Mouse (Mus musculus): ENCODE measurements around the gene Flnb. TPM values are rescaled to one million over a fixed set of nuclear protein-coding genes. Genes with fewer than 3 reads are reported as not detected.

The Flnb gene
- polyA plus RNA-seq, 1 experiment from 2014 or later = 22.5 TPM

DNA sequence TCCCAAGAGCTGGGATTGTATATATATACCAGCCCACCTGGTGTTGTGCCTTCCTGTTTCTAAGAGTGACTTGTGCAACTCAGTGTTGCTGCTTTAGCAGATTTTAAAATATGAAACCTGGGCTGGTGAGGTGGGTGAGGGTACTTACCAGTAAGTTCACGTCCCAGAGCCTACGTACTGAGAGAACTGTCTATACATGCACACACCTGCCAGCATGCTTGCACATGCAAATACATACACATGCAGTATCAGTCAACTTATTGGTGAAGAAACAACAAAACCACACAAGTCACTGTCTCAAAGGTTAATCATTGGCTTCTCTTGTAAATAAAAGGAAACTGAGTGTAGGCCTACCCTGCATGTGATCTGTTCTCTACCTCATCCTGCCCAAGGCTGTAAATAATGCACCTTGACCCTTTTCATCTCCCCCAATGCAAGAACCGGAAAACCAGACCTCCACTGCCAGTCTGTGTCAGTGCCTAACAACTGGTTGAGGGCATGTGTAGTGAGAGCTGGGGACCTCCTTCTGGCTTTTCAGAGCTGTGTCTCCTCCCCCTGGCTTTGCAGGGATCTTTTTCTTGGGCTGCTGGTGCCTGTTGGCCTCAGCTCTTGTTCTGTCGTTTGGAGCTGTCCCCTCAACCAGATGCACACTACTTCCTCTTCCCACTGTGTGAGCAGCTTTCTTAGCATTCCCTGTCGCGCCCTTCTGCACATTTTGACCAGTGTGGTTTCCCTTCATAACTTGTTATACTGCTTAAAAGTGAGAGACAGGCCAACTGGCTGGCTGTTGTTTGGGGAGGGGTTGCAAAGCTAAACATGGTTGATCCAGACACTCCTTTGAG, 100.6 kb downstream of the Flnb start:
- Histone ChIP-seq H3K27ac (replicated peaks) (no peak overlapping the region), H3K27me3 (no peaks in the 10 kb centered on the region), H3K36me3 (peaks cover 74% of the 10 kb centered on the region)

DNA sequence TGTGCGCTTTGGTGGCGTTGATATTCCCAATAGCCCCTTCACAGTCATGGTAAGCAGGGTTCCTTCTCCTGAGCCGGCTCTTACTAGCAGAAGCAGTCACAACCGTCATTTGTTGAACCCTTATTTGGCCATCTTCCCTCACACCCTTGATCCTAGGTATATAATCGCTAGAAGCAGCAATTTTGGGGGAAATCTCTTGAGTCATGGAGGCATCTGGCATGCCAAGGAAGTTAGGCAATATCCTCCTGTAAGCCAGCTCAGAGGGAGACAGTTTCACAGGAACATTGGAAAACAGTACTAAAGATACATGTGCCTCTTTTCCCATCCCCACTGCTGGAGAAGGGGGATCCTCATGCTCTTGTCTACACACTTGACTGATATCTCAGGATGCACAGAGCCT, 101.6 kb downstream of the Flnb start:
- Histone ChIP-seq H3K4me3 (no peak overlapping the region), H3K36me3 (peaks cover 81% of the 10 kb centered on the region), H3K9me3 (no peaks in the 10 kb centered on the region), H3K27ac (replicated peaks) (no peak overlapping the region), H3K4me2 (no peak overlapping the region), H3K4me1 (replicated peaks) (no peaks in the 10 kb centered on the region), H3K27me3 (no peaks in the 10 kb centered on the region), H3K9ac (no peak overlapping the region)
- 95% methylated on average over 5 of the region's 5 CpGs for WGBS
- ATAC-seq (ENCODE audit: low FRiP score, low read depth) = no peak

More for the DNA sequence above, 100.6 kb downstream of the Flnb start:
- H3K9ac ChIP-seq = no peak overlapping the region
- no peak overlapping the region for H3K4me2 ChIP-seq
- H3K4me1 ChIP-seq (replicated peaks) = no peaks in the 10 kb centered on the region
- 84% methylated on average over 6 of the region's 6 CpGs for WGBS
- ATAC-seq (ENCODE audit: low FRiP score, low read depth) = no peak
- H3K4me3 ChIP-seq = no peak overlapping the region
- no peaks in the 10 kb centered on the region for H3K9me3 ChIP-seq

DNA sequence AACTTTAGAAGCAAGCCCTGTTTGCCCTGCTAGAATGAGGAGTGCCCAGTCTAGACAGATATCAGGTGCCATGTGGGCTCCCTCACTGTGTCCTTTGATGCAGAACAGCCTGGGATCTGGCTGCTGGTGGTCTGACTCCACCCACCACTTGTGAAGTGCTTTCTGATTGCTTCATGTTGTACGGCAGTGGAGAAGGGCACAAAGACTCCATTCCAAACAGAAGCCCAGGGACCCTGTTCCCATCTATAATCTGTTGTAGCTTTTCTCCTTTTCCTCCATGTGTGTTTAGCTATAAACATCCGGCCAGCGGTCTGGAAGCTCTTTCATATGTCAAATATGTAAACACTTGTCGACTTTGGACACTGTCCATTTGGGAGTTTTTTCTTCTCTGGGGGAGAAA, 102.2 kb downstream of the Flnb start:
- no peaks in the 10 kb centered on the region for H3K4me1 ChIP-seq (replicated peaks)
- H3K27ac ChIP-seq (replicated peaks) = no peak overlapping the region
- no peak for ATAC-seq (ENCODE audit: low FRiP score, low read depth)
- no peaks in the 10 kb centered on the region for H3K27me3 ChIP-seq
- WGBS = 82% methylated on average over 4 of the region's 4 CpGs
- H3K9ac ChIP-seq = no peak overlapping the region
- H3K4me3 ChIP-seq = no peak overlapping the region
- H3K4me2 ChIP-seq = no peak overlapping the region
- peaks cover 79% of the 10 kb centered on the region for H3K36me3 ChIP-seq
- H3K9me3 ChIP-seq = no peaks in the 10 kb centered on the region

DNA sequence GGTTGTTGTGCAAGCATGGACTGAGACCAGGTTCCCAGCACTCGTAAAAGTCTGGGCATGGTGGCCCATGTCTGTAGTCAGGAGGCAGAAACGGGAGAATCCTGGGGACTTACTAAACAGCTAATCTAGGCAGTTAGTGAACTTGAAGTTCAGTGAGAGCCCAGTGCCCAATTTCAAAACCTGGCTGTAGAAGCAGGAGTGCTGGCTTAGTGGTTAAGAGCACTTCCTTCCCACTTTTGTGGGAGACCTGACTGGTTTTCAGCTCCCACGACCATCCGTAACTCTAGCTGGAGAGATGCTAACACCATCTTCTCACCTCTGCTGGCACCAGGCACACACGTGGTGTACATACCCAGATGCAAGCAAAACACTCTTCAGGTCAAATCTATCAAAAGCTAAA, 103.7 kb downstream of the Flnb start:
- no peak overlapping the region for H3K4me2 ChIP-seq
- peaks cover 74% of the 10 kb centered on the region for H3K36me3 ChIP-seq
- H3K27ac ChIP-seq (replicated peaks) = no peak overlapping the region
- no peaks in the 10 kb centered on the region for H3K27me3 ChIP-seq
- no peaks in the 10 kb centered on the region for H3K4me1 ChIP-seq (replicated peaks)
- no peak overlapping the region for H3K9ac ChIP-seq
- ATAC-seq (ENCODE audit: low FRiP score, low read depth) = no peak
- no peaks in the 10 kb centered on the region for H3K9me3 ChIP-seq
- WGBS = 93% methylated on average over 5 of the region's 5 CpGs
- no peak overlapping the region for H3K4me3 ChIP-seq

DNA sequence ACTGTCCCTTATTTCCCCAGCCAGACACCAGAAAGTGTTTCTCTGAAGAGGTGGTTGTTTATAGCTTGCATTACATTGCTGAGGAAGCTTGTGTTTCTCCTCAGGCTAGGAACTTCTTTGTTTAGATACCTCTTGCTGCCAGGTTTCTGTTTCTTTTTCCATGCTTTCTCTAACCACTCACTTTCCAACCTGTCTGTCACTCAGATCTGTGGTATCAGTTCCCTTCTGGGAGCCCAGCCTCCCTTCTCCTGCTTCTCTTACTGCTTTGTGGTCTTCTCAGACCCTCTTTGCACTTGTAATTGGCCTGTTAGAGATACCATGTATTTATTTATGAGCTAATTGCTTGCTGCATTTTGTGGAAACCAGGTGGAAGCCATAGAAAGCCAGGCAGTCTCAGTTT, 105.9 kb downstream of the Flnb start:
- no peak for ATAC-seq (ENCODE audit: low FRiP score, low read depth)
- Histone ChIP-seq H3K9ac (no peak overlapping the region), H3K9me3 (no peaks in the 10 kb centered on the region), H3K27me3 (no peaks in the 10 kb centered on the region), H3K4me1 (replicated peaks) (no peaks in the 10 kb centered on the region), H3K27ac (replicated peaks) (no peak overlapping the region), H3K36me3 (peaks cover 65% of the 10 kb centered on the region), H3K4me2 (no peak overlapping the region), H3K4me3 (no peak overlapping the region)

DNA sequence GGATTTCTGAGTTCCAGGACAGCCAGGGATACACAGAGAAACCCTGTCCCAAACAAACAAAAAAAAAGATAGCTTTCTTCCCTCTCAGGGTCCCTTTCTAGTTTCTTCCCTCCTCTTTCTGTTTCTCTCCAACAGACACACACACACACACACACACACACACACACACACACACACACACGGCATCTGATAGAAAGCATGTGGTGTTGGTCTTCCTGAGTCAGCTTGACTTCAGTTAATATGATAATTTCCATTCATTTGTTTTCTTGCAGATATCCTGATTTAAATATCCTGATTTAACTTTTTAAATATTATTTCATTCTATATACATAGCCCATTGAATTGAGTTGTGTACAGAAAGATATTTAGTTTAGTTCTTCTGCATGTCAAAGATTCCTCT, 110.6 kb downstream of the Flnb start:
- H3K4me3 ChIP-seq = no peak overlapping the region
- H3K4me1 ChIP-seq (replicated peaks) = no peaks in the 10 kb centered on the region
- no peaks in the 10 kb centered on the region for H3K27me3 ChIP-seq
- no peak overlapping the region for H3K9ac ChIP-seq
- 73% methylated on average over 1 of the region's 1 CpGs for WGBS
- peaks cover 77% of the 10 kb centered on the region for H3K36me3 ChIP-seq
- no peak for ATAC-seq (ENCODE audit: low FRiP score, low read depth)
- no peak overlapping the region for H3K4me2 ChIP-seq
- H3K9me3 ChIP-seq = no peaks in the 10 kb centered on the region
- no peak overlapping the region for H3K27ac ChIP-seq (replicated peaks)

DNA sequence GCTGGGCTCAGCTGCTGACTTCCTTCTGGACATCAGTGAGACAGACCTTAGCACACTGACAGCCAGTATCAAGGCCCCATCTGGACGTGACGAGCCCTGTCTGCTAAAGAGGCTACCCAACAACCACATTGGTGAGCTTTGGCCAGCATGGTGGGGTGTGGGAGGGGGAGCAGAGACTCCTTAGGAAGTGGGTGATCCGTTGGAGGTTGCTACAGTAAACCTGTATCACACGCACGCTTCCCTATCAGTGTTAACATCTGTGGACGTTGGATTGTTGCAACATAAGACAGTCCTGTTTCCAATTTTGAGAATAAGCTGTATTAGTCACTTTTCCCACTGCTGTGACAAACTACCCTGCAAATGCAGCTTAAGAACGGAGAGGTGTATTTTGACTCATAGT, 111.3 kb downstream of the Flnb start:
- Histone ChIP-seq H3K36me3 (peaks cover 76% of the 10 kb centered on the region), H3K9me3 (no peaks in the 10 kb centered on the region), H3K9ac (no peak overlapping the region), H3K27ac (replicated peaks) (no peak overlapping the region), H3K4me3 (no peak overlapping the region), H3K27me3 (no peaks in the 10 kb centered on the region), H3K4me2 (no peak overlapping the region), H3K4me1 (replicated peaks) (no peaks in the 10 kb centered on the region)
- no peak for ATAC-seq (ENCODE audit: low FRiP score, low read depth)
- 91% methylated on average over 7 of the region's 7 CpGs for WGBS

DNA sequence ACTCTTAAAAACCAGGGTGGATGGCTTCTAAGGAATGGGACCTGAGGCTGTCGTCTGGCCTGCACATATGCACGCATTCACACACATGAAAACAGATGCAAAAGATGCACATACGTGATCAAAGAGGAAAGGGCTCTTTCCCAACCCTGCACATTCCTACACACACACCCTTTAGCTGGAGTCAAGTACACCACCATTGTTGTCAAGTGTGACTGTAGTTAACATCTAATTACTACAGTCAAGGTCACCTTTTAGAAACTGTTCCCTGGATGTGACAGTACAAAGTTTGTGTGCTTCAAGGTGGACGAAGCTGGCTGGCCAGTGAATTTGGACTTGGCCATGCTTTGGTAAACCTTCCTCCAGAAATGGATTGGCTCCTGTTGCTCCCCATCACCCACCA, 114.4 kb downstream of the Flnb start:
- no peaks in the 10 kb centered on the region for H3K27me3 ChIP-seq
- no peaks in the 10 kb centered on the region for H3K9me3 ChIP-seq
- no peak overlapping the region for H3K27ac ChIP-seq (replicated peaks)
- 93% methylated on average over 4 of the region's 4 CpGs for WGBS
- H3K4me3 ChIP-seq = no peak overlapping the region
- no peak for ATAC-seq (ENCODE audit: low FRiP score, low read depth)
- peaks cover 7% of the 10 kb centered on the region for H3K4me1 ChIP-seq (replicated peaks)
- no peak overlapping the region for H3K9ac ChIP-seq
- H3K4me2 ChIP-seq = no peak overlapping the region
- H3K36me3 ChIP-seq = peaks cover 82% of the 10 kb centered on the region

DNA sequence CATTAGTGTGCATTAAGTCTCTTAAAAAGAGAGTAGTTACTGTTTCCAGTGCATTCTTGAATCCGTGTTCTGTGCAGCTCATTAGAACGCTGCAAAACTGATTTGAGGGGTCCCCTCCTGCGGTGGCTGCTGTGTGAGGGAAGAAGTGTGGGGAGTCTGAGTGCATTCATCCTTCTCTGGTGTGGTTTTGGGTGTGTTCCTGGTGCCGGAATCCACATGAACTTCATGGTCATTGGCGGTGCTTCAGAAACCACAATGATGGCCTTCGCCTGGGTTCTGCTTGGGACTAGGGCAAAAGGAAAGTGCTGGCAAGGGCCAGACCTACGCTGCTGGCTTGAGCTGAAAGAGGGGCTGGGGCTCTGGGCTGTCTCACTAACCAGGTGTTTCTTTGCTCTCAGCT, 116.4 kb downstream of the Flnb start:
- peaks cover 9% of the 10 kb centered on the region for H3K4me1 ChIP-seq (replicated peaks)
- H3K9ac ChIP-seq = no peak overlapping the region
- WGBS = 92% methylated on average over 7 of the region's 7 CpGs
- H3K4me2 ChIP-seq = no peak overlapping the region
- no peaks in the 10 kb centered on the region for H3K27me3 ChIP-seq
- no peak overlapping the region for H3K27ac ChIP-seq (replicated peaks)
- no peak overlapping the region for H3K4me3 ChIP-seq
- no peak for ATAC-seq (ENCODE audit: low FRiP score, low read depth)
- H3K36me3 ChIP-seq = peaks cover 68% of the 10 kb centered on the region
- H3K9me3 ChIP-seq = no peaks in the 10 kb centered on the region

DNA sequence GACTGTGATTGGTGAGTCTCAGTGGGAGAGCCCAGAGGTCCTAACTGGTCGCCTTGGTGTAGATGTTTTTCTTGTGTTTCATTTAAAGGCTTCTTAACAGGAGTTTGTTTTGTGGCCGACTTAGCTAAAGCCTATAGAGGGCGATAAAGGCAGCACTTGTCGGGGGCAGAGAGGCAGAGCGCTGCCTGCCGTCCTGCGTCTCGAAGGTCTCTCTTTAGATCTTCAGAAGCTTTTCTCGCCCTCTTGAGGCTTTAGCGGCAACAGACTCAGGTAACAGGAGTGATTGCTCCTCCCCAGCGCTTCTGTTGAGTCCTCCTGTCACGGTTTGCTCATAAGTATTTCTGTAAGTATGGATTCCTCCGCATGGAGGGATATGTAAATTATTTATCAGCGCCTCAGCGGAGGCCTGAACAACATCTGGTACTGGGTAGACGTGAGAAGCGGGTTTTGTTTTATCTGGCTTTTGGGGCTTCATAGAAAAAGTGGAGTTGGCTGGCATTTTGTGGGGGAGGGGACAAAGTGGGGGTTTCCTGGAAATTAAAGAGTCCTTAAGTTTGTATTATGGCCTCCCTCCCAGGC, 119.4 kb downstream of the Flnb start:
- Histone ChIP-seq H3K27ac (replicated peaks) (0 out of 2 replicates have a peak overlapping the region, but pooled peaks have one; percentile 17), H3K9me3 (no peaks in the 10 kb centered on the region), H3K4me3 (no peak overlapping the region), H3K27me3 (no peaks in the 10 kb centered on the region), H3K9ac (no peak overlapping the region), H3K4me1 (replicated peaks) (peaks cover 9% of the 10 kb centered on the region), H3K36me3 (peaks cover 56% of the 10 kb centered on the region), H3K4me2 (no peak overlapping the region)
- peak; percentile 44; the same call in 1 of the 2 replicates for ATAC-seq (ENCODE audit: low FRiP score, low read depth)
- WGBS = 15% methylated on average over 17 of the region's 17 CpGs

DNA sequence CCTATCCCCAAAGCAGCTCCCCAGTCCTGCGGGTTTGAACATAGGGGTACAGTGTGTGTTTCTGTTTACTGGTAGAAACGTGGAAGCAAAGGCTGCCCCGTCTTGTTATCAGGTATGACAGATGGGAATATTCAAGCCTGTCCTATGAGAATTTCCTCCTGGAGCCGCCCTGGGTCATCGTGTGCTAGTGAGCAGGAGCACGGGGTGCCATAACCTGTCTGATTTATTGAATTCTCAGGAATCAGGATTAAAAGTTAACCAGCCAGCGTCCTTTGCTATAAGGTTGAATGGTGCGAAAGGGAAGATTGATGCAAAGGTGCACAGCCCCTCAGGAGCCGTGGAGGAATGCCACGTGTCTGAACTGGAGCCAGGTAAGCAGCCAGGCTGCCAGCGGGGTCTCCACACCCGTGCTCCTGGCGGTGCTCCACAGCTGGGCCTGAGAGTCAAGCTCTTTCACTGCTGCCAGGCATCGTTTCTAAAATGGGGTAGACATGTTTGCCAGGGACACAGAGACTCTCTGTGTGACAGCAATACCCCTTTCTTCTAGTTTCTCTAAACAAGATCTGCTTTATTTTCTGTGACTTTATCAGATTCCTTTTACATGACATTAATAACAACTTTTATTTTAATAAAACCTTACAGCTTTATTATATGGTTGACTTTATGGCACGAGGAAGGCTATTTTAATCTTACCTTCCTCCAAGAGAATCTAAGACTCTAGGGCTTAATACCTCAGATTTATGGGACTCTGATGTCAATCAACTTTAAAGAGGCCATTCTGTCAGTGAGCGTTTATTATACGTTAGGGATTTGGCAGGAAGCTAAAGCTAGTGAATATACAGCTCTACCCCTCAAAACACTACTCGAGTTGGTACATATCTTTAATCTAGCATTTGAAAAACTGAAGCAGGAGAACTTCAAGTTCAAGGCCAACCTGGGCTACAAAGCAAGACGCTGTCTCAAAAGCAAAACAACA, 121.3 kb downstream of the Flnb start:
- no peak overlapping the region for H3K4me2 ChIP-seq
- H3K9me3 ChIP-seq = no peaks in the 10 kb centered on the region
- H3K4me3 ChIP-seq = no peak overlapping the region
- no peak for ATAC-seq (ENCODE audit: low FRiP score, low read depth)
- WGBS = 79% methylated on average over 19 of the region's 19 CpGs
- peaks cover 18% of the 10 kb centered on the region for H3K4me1 ChIP-seq (replicated peaks)
- no peaks in the 10 kb centered on the region for H3K27me3 ChIP-seq
- peaks cover 57% of the 10 kb centered on the region for H3K36me3 ChIP-seq
- H3K9ac ChIP-seq = no peak overlapping the region
- no peak overlapping the region for H3K27ac ChIP-seq (replicated peaks)

DNA sequence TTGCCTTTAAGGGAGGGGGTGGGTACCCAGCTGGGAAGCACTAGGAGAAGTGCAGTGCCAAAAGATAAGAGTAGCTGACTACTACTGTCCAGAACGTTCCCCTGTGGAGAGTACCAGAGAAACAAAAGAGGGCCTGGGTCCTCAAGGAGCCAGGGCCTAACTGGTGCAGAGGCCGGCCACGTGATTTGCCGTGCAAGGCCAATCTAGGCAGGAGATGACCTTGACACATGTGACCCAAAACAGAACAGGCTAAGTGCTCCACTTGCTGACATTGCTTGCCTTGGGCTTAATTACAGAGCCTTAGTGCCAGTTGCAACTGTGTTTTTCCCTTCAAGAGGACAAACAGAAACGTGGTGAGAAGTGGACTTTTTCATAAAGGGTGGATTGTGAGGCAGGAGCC, 123.7 kb downstream of the Flnb start:
- peaks cover 53% of the 10 kb centered on the region for H3K36me3 ChIP-seq
- no peaks in the 10 kb centered on the region for H3K9me3 ChIP-seq
- H3K9ac ChIP-seq = no peak overlapping the region
- H3K27me3 ChIP-seq = no peaks in the 10 kb centered on the region
- H3K27ac ChIP-seq (replicated peaks) = no peak overlapping the region
- H3K4me1 ChIP-seq (replicated peaks) = peaks cover 21% of the 10 kb centered on the region
- WGBS = 81% methylated on average over 5 of the region's 5 CpGs
- no peak overlapping the region for H3K4me2 ChIP-seq
- H3K4me3 ChIP-seq = no peak overlapping the region
- no peak for ATAC-seq (ENCODE audit: low FRiP score, low read depth)
